Mouse (Mus musculus) thymus, adult 2 months (tissue): ENCODE results near the gene Tubg1.

Source experiments
- CTCF ChIP-seq: fragments of 200-500 bp; IDR thresholded peaks from 2 replicates; pipeline ENCODE4 v1.5.1; 2012; ENCODE audit warnings: mild to moderate bottlenecking, control low read depth, low read length, moderate library complexity, borderline replicate concordance; ENCODE audit not compliant: control insufficient read depth, poor library complexity, insufficient read depth; ENCODE audit errors: extremely low read depth
- POLR2A ChIP-seq: fragments of 200-500 bp; IDR thresholded peaks from 2 replicates; pipeline ENCODE4 v1.6.1; 2012; ENCODE audit warnings: mild to moderate bottlenecking, low read length, control low read depth, moderate library complexity; ENCODE audit not compliant: control insufficient read depth, poor library complexity, insufficient read depth; ENCODE audit errors: extremely low read depth

DNA sequence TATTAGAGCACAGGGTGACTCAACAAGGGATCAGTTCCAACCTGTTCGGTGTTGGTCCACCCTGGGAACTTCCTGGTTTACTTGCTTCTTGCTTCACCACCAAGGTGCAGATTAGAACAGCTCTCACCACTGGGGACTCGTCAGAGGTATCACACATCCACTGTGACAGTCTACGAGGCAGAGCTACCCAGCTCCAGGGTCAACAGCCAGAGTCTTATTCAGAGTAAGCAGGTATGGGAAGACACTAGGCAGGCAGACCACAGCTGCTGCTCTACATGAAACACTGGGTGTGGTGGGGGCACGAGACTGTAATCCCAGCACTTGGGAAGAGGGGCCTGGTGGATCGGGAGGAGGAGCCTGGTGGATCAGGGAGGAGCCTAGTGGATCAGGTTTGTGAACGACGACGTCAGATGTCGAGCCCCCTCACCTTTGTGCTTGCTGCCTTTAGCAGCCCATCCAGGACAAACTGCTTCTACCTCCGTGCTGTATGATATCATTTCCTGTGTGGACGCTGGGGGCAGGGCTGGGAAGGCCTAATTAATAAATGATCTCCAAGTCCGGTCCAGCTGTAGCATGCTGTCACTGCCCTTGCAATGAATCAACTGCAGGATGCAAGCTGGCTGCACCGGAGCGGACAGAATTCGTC, 18.9 kb downstream of the Tubg1 start:
- TF ChIP-seq CTCF, result no peak
- no peak for TF ChIP-seq POLR2A
